Mouse (Mus musculus) heart, embryonic 16.5 days (tissue): ENCODE measurements around the gene Sec31b. TPM values are rescaled to one million over a fixed set of nuclear protein-coding genes. Genes with fewer than 3 reads are reported as not detected.

Source experiments
- ATAC-seq: fragments of 200-750 bp; cut with Nextera tagmentation; replicated peaks from 2 replicates; pipeline ENCODE4 v1.8.0; 2017; ENCODE audit warnings: moderate number of reproducible peaks; ENCODE audit not compliant: insufficient read depth, low FRiP score; ENCODE audit errors: extremely low read depth
- H3K27ac ChIP-seq: fragments of 300-500 bp; sonication (generic); 2 replicates; pipeline ENCODE4 v1.5.1; 2014; ENCODE audit warnings: mild to moderate bottlenecking, low read length, control low read depth, moderate library complexity
- H3K27me3 ChIP-seq: fragments of 300-500 bp; sonication (generic); 2 replicates; pipeline ENCODE4 v1.6.1; 2014; ENCODE audit warnings: low read length, mixed read lengths; ENCODE audit not compliant: control insufficient read depth, insufficient read depth
- H3K36me3 ChIP-seq: fragments of 300-500 bp; sonication (generic); 2 replicates; pipeline ENCODE4 v1.6.1; 2014; ENCODE audit not compliant: control insufficient read depth, insufficient read depth
- H3K4me1 ChIP-seq: fragments of 300-500 bp; sonication (generic); 2 replicates; pipeline ENCODE4 v1.6.1; 2014; ENCODE audit warnings: low read length, mixed read lengths; ENCODE audit not compliant: control insufficient read depth, insufficient read depth
- H3K4me2 ChIP-seq: fragments of 300-500 bp; sonication (generic); 2 replicates; pipeline ENCODE4 v1.6.1; 2014; ENCODE audit warnings: low read depth, mild to moderate bottlenecking, control low read depth, low read length
- H3K4me3 ChIP-seq: fragments of 300-500 bp; sonication (generic); 2 replicates; pipeline ENCODE4 v1.5.1; 2014; ENCODE audit warnings: mild to moderate bottlenecking, control low read depth, low read length
- H3K9ac ChIP-seq: fragments of 300-500 bp; sonication (generic); 2 replicates; pipeline ENCODE4 v1.6.1; 2014; ENCODE audit warnings: low read length, control low read depth
- H3K9me3 ChIP-seq: fragments of 300-500 bp; sonication (generic); replicated peaks from 2 replicates; pipeline ENCODE4 v1.6.1; 2016; ENCODE audit warnings: low read length; ENCODE audit not compliant: control insufficient read depth
- WGBS: fragments of 180-500 bp; shearing (Covaris S2); extraction: QIAGEN DNeasy Blood & Tissue Kit; methylation state at CpG from one replicate; pipeline ENCODE4 v1.1.7; 2014; 5-methylcytosine and 5-hydroxymethylcytosine counted together
- polyA plus RNA-seq: library from polyadenylated mRNA; unstranded; fragments of >200 nt; fragmentation: Nextera tagmentation; extraction: Ambion mirVana; gene quantifications from 2 replicates; pipeline ENCODE4 v1.2.1, GENCODE M21; 2015

Gene Sec31b
- polyA plus RNA-seq, 1 experiment from 2014 or later, result 2.3 TPM

DNA sequence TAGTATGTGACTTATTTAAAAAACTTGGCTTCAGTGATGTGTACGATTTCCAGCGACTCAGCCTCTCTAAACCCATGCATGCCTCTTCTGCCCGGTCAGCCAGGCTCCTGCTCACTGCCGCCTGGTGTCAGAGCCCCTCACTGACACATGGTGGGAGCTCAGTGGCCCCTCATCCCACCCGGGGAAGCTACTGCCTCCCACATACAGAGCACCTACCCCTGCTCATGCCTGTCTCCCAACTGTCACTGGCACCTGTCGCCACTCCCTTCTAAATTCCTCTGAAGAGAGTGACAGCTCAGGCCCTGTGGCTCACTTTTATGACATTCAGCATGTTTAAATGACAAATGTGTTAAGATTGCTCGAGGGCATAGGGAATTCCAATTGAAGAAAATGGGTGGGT is 30.6 kb upstream of the Sec31b start:
- H3K9me3 ChIP-seq, result no peaks in the 10 kb centered on the region
- no peak overlapping the region for H3K4me3 ChIP-seq
- H3K36me3 ChIP-seq, result peaks cover 19% of the 10 kb centered on the region; the same call in 1 of the 2 replicates
- H3K27ac ChIP-seq, result no peak overlapping the region
- 68% methylated on average over 7 of the region's 7 CpGs for WGBS
- H3K27me3 ChIP-seq, result no peaks in the 10 kb centered on the region
- no peak overlapping the region for H3K9ac ChIP-seq
- H3K4me2 ChIP-seq, result no peak overlapping the region
- H3K4me1 ChIP-seq, result no peaks in the 10 kb centered on the region
- ATAC-seq, result no peak

DNA sequence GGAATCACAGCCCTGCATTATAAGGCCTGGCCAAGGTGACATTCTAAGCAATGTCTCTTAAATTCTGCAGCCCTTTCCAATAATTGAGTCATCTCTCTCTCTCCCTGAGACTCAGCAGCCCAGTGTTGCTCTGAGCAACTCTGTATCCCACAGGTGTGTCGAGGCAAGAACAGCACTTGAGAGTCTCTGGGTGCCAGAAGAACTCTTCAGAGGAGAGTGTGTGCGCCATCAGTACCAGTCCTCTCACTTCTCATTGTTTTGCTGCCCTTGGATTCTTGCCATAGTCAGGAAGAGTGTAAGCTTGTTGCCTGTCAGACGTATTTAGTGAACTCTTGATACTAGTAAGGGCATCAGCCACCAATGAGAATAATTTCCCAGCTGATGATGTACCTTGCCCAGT is 22.1 kb upstream of the Sec31b start:
- H3K27me3 ChIP-seq, result no peaks in the 10 kb centered on the region
- no peaks in the 10 kb centered on the region for H3K9me3 ChIP-seq
- WGBS, result 82% methylated on average over 3 of the region's 3 CpGs
- H3K27ac ChIP-seq, result no peak overlapping the region
- ATAC-seq, result no peak
- peaks cover 14% of the 10 kb centered on the region for H3K4me1 ChIP-seq
- no peak overlapping the region for H3K4me2 ChIP-seq
- peaks cover 49% of the 10 kb centered on the region for H3K36me3 ChIP-seq
- no peak overlapping the region for H3K4me3 ChIP-seq
- no peak overlapping the region for H3K9ac ChIP-seq

DNA sequence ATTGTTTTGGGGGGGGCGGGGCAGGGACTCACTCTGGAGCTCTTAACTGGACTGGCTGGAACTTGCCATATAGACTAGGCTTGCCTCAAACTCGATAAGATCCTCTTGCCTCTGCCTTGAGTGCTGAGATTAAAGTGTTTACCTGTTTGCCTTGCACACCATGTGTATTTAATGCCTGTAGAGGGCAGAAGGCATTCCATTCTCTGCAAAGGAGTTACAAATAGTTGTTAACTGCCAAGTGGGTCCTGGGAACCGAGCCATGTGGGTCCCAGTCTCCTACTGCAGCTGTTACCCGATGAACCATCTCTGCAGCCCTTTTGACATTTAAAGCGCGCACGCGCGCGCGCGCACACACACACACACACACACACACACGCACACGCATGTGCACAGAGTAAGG is 18.3 kb upstream of the Sec31b start:
- no peak overlapping the region for H3K4me3 ChIP-seq
- H3K27ac ChIP-seq, result no peak overlapping the region
- H3K36me3 ChIP-seq, result peaks cover 26% of the 10 kb centered on the region
- 92% methylated on average over 14 of the region's 14 CpGs for WGBS
- no peak overlapping the region for H3K9ac ChIP-seq
- H3K9me3 ChIP-seq, result no peaks in the 10 kb centered on the region
- H3K27me3 ChIP-seq, result no peaks in the 10 kb centered on the region
- no peak for ATAC-seq
- peak overlapping the region; percentile 83; the same call in 1 of the 2 replicates for H3K4me2 ChIP-seq
- H3K4me1 ChIP-seq, result peaks cover 14% of the 10 kb centered on the region

DNA sequence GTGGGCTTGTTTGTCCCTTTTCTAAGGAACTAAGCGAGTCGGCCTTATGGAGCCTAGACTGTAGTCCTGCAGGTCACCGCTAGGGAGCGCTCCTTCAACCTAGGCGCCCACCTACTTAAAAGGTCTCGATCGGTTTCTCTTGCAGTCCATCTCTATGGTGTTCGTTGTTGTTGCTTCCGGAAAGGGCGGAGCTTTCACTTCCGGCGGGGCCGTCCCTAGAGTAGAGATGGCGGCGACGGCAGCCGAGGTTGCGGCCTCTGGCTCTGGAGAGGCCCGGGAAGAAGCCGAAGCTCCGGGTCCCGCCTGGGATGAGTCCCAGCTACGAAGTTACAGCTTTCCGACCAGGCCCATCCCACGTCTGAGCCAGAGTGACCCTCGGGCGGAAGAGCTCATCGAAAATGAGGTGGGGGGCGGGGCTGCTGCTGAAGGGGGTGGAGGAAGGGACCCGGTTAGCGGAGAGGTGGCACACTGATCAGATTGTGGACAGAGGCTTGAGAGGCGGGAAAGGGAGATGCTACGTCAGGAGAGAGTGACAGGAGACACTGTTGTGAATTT is 17.1 kb upstream of the Sec31b start, which contains the start of gene Hif1an:
TSS of gene Hif1an (plus strand) at position 199 of the 555 bp plus-strand sequence.
- H3K4me2 ChIP-seq, result peak within 1 kb of the TSS; percentile 83
- H3K9me3 ChIP-seq, result no peaks in the 10 kb centered on the region
- under 1% methylated on average over 33 of the region's 33 CpGs for WGBS
- H3K9ac ChIP-seq, result peak within 1 kb of the TSS; percentile 89
- H3K27ac ChIP-seq, result peak within 1 kb of the TSS; percentile 68
- peak; percentile 97 for ATAC-seq
- peaks cover 18% of the 10 kb centered on the region for H3K36me3 ChIP-seq
- peak within 1 kb of the TSS; percentile 88 for H3K4me3 ChIP-seq
- no peaks in the 10 kb centered on the region for H3K27me3 ChIP-seq
- H3K4me1 ChIP-seq, result peaks cover 14% of the 10 kb centered on the region

DNA sequence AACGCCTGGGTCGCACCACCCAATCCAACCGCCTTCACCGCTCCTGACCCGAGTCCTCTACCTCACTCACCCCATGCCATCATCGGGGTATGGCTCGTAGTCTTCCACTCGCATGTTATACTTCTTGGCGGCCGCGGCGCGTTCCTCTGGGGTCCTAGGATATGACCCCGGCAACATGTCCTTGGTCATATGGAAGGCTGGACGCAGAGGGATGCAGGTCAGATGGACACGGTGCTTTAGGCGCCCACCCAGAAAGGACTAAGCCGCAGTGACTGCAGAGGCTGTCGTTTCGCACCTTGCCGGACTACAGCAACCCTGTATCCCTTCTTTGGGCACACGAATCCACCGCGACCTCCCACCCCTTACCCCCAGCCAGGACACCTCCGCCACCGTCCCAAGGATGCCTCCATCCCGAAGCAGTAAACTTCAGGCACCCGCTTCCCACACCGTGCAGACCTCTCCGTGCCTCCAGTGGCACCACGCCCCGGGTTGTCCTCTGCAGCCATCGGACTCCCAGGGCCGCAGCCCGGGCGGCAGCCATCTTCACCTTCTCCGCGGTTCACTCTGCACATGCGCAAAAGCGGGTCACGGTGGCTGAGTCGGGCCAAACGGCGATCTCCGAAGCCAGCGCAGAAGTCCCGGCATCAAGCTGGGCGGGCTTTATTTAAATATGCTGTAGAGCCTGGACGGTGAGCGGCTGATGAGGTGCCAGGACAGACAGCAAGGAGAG is 9.4 kb upstream of the Sec31b start, which contains the start of gene Ndufb8:
TSS of gene Ndufb8 (minus strand) at position 580 of the 730 bp plus-strand sequence.
- ATAC-seq, result peak; percentile 89
- Histone ChIP-seq H3K27ac (peak within 1 kb of the TSS; percentile 76), H3K9me3 (no peaks in the 10 kb centered on the region), H3K27me3 (no peaks in the 10 kb centered on the region), H3K36me3 (peaks cover 33% of the 10 kb centered on the region), H3K4me1 (peaks cover 14% of the 10 kb centered on the region), H3K4me3 (peak within 1 kb of the TSS; percentile 65), H3K4me2 (peak within 1 kb of the TSS; percentile 70), H3K9ac (peak within 1 kb of the TSS; percentile 86)
- under 1% methylated on average over 50 of the region's 50 CpGs for WGBS

DNA sequence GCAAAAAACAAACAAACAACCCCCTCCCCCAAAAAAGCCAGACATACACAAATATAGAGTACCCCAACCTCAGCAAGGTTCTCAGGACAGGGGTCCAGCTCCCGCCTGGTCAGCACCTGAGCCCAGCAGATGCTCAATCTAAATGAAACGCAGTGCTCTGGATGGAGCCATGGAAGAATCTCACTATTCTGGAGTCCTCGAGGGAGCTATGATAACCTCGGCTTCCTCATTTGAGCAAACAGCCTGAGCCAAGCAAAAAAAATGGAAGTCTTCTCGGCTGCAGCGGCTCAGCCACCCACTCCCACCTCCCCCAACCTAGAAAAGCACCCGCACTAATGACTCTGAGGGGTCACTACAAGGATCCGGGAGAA is 8.8 kb upstream of the Sec31b start:
- peak overlapping the region; percentile 86 for H3K9ac ChIP-seq
- H3K27me3 ChIP-seq, result no peaks in the 10 kb centered on the region
- peak overlapping the region; percentile 65 for H3K4me3 ChIP-seq
- peak overlapping the region; percentile 70 for H3K4me2 ChIP-seq
- H3K27ac ChIP-seq, result peak overlapping the region; percentile 76
- no peaks in the 10 kb centered on the region for H3K9me3 ChIP-seq
- WGBS, result 2% methylated on average over 8 of the region's 8 CpGs
- peaks cover 14% of the 10 kb centered on the region for H3K4me1 ChIP-seq
- peaks cover 38% of the 10 kb centered on the region for H3K36me3 ChIP-seq
- 0 out of 2 replicates have a peak, but pooled peaks have one; percentile 4 for ATAC-seq

DNA sequence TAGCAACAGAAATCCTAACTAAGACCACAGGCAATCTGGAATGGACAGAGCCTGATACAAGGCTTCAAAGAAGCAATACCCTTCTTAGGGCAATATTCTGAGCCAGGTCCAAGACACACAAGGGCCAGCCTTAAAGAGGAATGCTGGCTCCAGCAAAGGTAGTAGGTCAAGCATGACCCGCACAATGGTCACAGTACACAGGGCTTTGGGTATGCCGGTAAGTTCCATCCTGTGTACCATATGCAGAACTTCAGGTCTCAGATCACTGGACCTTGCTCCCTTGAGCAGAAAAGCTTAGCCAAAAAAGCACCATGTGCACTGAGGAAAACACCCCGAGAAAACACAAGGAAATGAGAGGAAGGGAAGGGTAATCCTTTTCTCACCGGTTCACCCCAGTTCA is 7.6 kb upstream of the Sec31b start:
- H3K27ac ChIP-seq, result no peak overlapping the region
- H3K9me3 ChIP-seq, result no peaks in the 10 kb centered on the region
- 93% methylated on average over 4 of the region's 4 CpGs for WGBS
- no peak overlapping the region for H3K9ac ChIP-seq
- H3K36me3 ChIP-seq, result peaks cover 50% of the 10 kb centered on the region
- H3K27me3 ChIP-seq, result no peaks in the 10 kb centered on the region
- H3K4me2 ChIP-seq, result 0 out of 2 replicates have a peak overlapping the region, but pooled peaks have one; percentile 70
- no peak for ATAC-seq
- H3K4me3 ChIP-seq, result no peak overlapping the region
- H3K4me1 ChIP-seq, result peaks cover 14% of the 10 kb centered on the region

DNA sequence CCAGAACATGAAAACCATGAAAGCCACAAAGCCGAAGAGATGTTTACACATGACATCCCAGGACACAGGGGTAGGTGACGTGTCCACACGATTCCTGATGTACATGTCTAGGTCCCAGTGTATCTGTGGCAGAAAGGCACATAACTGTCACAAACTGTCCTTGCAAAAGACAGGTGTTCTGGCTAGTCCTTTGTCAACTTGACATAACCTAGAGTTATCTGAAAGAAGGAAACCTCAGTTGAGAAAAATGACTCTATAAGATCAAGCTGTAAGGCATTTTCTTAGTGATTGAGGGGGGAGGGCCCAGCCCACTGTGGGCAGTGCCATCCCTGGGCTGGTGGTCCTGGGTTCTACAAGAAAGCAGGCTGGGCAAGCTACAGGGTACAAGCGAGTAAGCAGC is 7.1 kb upstream of the Sec31b start, which contains the start of gene Gm20538:
TSS of gene Gm20538 (minus strand) at position 101 of the 400 bp plus-strand sequence.
- Histone ChIP-seq H3K4me1 (peaks cover 14% of the 10 kb centered on the region), H3K27me3 (no peaks in the 10 kb centered on the region), H3K36me3 (peaks cover 55% of the 10 kb centered on the region), H3K9me3 (no peaks in the 10 kb centered on the region), H3K4me3 (no peak within 1 kb of the TSS), H3K4me2 (peak within 1 kb of the TSS; percentile 70; the same call in 1 of the 2 replicates), H3K9ac (no peak within 1 kb of the TSS), H3K27ac (no peak within 1 kb of the TSS)
- no peak for ATAC-seq
- 97% methylated on average over 4 of the region's 4 CpGs for WGBS

DNA sequence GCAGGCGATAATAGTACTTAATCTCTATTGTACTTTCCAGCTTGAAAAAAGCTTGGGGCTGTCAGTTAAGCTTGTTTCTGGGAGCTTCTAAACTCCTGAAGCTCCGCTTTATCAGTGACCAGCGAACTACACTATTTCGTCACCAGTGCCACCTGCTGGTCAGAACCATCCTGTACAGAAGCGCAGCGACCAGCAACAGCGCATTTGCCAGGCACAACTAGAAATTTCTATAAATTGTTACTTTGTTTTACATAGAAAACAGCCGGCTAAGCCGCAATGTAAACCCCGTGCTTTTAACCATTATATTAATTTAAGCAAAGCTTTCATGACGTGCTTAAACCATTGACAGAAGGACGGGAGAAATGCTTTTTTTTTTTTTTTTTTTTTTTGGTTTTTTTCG is 889 bp downstream of the Sec31b start:
- peak overlapping the region; percentile 70 for H3K4me3 ChIP-seq
- no peak overlapping the region for H3K27ac ChIP-seq
- H3K36me3 ChIP-seq, result peaks cover 20% of the 10 kb centered on the region
- ATAC-seq, result no peak; the same call in 1 of the 2 replicates
- H3K4me2 ChIP-seq, result peak overlapping the region; percentile 91
- H3K9me3 ChIP-seq, result peaks cover 7% of the 10 kb centered on the region
- H3K9ac ChIP-seq, result no peak overlapping the region
- H3K27me3 ChIP-seq, result no peaks in the 10 kb centered on the region
- H3K4me1 ChIP-seq, result peaks cover 3% of the 10 kb centered on the region; the same call in 1 of the 2 replicates
- WGBS, result 4% methylated on average over 13 of the region's 13 CpGs
